Mouse (Mus musculus): ENCODE data around the gene Fam111a. TPM values are rescaled to one million over a fixed set of nuclear protein-coding genes. Genes with fewer than 3 reads are reported as not detected.

Gene Fam111a
- total RNA-seq, 2 experiments from 2014 or later: 2.1 to 2.4 TPM

DNA sequence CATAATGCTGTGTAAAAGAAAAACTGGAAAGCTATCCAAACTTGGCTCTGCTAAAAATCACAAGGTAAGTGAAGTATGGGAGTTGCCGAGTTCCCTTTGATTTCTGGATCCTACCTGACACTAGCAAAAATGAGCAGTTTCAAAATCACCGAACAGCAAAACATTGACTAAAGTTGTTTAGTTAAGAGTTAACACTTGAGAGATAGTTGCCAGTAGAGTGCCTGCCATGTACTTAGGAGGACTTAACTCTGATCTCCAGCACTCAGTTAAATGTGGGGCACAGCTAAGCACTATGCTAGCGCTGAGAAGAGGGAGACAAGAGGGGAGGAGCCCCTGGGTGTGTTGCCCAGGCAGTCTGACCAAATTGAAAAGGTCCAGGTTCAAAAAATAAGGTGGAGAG is 53.1 kb downstream of the Fam111a start:
- DNase-seq: no peak
- Histone ChIP-seq H3K4me3 (no peak overlapping the region), H3K27ac (no peak overlapping the region)
- TF ChIP-seq CTCF (IDR thresholded peaks at IDR 0.05): no peak
- intact Hi-C loops (cut with DNase I): loop anchor here (10.0 kb wide), 2 partner anchors 134 to 196 kb away; partner anchors contain the start of genes Lpxn, Mpeg1 and Zfp91

DNA sequence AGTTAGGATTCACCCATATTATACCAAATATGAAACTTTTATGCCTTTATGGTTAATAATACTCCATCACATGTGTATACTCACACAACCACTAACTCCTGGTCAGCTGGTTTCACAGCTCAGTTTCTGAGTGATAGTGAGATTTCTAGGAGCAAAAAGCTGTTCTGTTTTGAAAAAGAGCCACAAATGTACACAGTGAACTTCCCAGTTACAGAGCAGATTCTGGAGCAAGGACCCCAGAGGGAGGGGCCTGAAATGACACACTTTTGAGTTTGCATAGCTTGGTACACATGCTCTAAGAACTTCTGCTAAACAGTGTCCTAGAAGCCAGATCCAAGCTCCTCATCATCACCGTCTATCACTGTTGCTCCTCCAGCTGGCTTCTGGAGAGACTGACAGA is 54.1 kb downstream of the Fam111a start, which contains the start of gene Gm4952:
Gene Gm4952, plus strand, starts transcription at position 301 of the 400 bp plus-strand sequence.
- no peak within 1 kb of the TSS for H3K27ac ChIP-seq
- intact Hi-C loops (cut with DNase I): loop anchor here (10.0 kb wide), 2 partner anchors 135 to 195 kb away; partner anchors contain the start of genes Lpxn, Mpeg1 and Zfp91
- H3K4me3 ChIP-seq: no peak within 1 kb of the TSS
- TF ChIP-seq CTCF (IDR thresholded peaks at IDR 0.05): no peak
- DNase-seq: no peak

DNA sequence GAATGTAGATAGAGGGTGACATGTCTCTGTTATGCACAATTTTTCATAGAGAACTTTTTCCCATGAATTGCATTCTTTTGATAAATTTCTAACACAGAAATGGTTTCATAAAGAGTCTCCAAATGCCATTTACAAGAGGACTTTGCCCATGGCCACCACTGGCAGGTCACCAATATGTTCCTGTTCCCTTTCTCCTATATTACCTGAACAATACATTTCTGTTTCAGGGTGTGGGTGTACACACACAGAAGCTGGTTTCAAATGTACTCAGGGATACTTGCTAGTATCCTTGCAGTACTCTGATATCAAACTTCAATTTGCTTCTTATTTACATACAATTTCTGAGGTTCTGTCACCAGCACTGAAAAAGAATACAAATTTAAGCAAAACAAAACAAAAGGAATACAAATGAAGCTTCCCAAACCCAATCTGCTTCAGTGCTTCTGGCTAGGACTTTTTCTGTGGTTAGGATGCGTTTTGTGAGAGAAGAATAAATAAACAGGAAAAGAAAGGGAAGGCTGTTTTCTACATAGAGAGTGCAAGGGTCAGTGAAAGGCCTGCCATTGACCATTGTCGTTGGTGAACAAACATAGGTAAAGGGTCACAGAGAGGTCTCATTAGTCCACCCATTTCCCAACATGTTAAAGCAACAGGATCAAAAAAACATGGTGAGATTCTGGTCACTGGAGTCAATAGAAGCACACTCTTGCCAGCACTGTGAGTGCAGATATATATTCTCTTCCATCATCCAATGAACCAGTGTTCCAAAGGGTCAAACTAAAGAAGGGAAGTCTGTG is 55.3 kb downstream of the Fam111a start:
- Histone ChIP-seq H3K27ac (no peak overlapping the region), H3K4me3 (no peak overlapping the region)
- no peak for TF ChIP-seq CTCF (IDR thresholded peaks at IDR 0.05)
- intact Hi-C loops (cut with DNase I): no loop called here
- no peak for DNase-seq

DNA sequence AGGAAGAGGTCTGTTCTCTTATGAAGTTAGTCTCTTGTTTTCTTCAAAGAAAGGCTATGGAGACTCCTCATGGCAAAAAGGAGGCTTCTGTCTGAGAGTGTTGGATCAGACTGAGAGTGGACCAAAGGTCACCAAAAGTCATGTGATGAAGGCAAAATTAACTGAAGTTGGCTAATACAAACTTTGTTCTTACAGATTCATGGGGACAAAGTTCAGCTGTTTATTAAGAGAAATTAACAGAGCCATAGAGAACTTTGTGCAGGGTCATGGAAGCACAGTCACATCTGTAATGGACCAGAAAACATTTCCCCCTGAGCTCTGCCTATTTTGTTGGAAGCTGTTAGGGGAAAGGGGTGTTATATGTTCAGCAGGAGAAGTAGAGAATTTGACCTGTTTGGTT is 62.8 kb downstream of the Fam111a start:
- no peak overlapping the region for H3K4me3 ChIP-seq
- no peak overlapping the region for H3K27ac ChIP-seq
- TF ChIP-seq CTCF (IDR thresholded peaks at IDR 0.05): no peak
- intact Hi-C loops (cut with DNase I): no loop called here
- no peak for DNase-seq

DNA sequence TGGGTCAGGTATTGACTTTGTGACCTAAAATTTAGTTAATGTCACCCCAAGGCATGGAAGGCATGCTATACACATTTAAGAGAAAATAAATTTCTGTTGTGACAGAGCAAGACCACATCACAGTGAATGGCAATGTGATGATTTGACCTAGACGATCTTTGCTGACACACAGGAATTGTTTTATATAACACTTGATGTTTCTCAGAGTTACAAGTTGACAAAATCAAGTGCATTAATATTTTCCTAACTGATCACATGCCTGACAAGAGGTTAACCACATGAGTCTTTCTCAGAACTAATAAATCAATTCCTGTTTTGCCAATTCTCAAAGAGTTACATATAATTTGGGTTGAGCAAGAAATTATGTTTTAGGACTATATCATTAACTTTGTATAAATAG is 68.1 kb downstream of the Fam111a start:
- no peak for TF ChIP-seq CTCF (IDR thresholded peaks at IDR 0.05)
- DNase-seq: no peak
- H3K4me3 ChIP-seq: no peak overlapping the region
- intact Hi-C loops (cut with DNase I): no loop called here
- H3K27ac ChIP-seq: no peak overlapping the region

DNA sequence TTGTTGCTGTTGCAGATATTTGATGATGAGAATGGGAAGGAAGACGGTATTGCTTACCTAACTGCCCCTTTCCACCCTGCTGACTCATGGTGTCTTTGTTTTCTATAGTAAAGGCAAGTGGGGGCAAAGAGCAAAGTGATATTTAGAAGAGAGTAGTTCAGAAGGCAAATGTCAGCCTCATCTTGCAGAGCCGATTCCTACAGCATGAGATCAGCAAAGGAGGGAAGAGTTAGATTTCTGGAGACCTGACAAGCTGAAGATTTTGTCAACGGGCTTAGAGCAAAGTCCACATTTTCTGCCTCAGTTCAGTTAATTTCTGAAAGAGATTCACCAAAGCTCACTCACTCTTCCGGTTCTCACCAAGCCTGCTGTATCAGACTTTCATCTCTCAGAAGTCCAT is 87.6 kb downstream of the Fam111a start, which contains the start of gene Glyat:
Gene Glyat, plus strand, starts transcription at position 133 of the 400 bp plus-strand sequence.
- Histone ChIP-seq H3K27ac (no peak within 1 kb of the TSS), H3K4me3 (no peak within 1 kb of the TSS)
- DNase-seq: no peak
- TF ChIP-seq CTCF (IDR thresholded peaks at IDR 0.05): no peak
- intact Hi-C loops (cut with DNase I): no loop called here

DNA sequence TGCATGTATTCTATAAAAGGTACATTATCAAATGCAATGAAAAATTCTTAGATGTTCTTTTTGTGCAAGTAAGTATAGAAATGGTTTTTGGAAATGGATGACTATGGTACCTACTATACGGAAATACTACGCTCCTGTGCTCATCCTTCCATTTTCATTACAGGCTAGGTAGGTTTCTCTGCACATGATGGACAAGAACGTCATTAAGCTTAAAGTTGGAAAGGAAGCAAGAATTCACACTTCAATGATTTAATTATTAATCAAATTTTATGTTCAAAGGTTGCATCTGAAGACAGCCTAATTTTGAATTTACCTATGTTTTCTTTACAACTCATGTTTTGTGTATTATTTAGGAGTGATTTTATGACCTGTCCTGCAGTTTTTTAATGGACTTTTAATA is 88.7 kb downstream of the Fam111a start:
- H3K27ac ChIP-seq: no peak overlapping the region
- DNase-seq: no peak
- no peak overlapping the region for H3K4me3 ChIP-seq
- intact Hi-C loops (cut with DNase I): no loop called here
- TF ChIP-seq CTCF (IDR thresholded peaks at IDR 0.05): no peak

DNA sequence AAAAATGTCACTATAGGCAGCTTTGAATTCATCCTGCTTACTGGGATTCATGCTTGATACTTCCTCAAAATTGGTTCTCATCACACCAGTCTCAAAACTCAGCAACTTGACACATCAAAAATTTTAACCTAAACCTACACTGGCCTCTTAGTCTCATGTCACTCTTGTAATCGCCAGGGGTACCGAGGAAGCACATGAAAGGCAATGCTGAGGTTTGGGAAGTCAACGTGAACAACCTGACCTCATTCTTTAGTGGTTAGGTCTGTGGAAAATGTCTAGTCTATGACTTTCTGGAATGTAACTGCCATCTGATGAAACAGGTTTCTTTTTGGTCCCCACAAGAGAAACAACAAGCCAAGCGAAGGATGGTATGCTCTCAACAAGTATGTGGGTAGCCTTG is 89.4 kb downstream of the Fam111a start:
- no peak overlapping the region for H3K27ac ChIP-seq
- H3K4me3 ChIP-seq: no peak overlapping the region
- intact Hi-C loops (cut with DNase I): no loop called here
- TF ChIP-seq CTCF (IDR thresholded peaks at IDR 0.05): no peak
- DNase-seq: no peak

DNA sequence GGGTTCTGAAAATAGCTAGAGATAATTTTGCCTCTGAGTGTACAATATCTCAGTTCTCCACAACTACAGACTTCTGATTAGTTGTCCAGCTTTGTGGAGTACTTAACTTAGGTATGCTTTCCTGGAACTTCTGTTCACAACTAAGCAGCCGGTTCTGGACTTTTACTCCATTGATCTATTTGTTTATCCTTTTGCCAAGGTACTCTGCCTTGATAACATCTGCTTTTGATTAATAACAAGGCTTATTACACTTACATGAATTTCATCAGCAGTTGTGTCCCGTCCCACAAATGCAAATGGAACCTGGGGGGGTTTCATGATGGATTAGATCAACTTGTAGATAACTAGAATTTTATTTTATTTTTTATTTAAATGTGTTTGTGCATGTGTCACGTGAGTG is 91.3 kb downstream of the Fam111a start:
- intact Hi-C loops (cut with DNase I): no loop called here

DNA sequence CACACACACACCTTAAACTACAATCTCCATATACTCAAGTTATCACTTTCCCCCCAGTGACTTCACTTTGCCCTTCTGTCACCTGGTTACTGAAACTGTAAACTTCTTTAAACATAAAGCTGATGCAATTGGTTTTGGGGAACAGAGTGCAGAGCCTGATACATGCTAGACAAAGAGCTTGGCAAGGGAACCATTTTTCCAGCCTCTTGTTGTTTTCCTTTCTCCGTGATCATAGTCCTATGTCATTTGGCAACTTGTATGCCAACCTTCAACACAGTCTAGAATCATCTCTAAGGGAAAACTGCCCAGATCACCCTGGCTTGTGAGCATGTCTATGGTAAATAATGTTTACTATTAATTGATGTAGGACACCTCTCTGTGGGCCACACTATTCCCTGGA is 92.5 kb downstream of the Fam111a start:
- TF ChIP-seq CTCF (IDR thresholded peaks at IDR 0.05): no peak
- intact Hi-C loops (cut with DNase I): no loop called here
- no peak overlapping the region for H3K4me3 ChIP-seq
- no peak for DNase-seq
- no peak overlapping the region for H3K27ac ChIP-seq

More for the DNA sequence above, 91.3 kb downstream of the Fam111a start:
- no peak for TF ChIP-seq CTCF (IDR thresholded peaks at IDR 0.05)
- no peak for DNase-seq
- no peak overlapping the region for H3K27ac ChIP-seq
- no peak overlapping the region for H3K4me3 ChIP-seq

Other genes starting within 250 kb of the Fam111a start
- gene Olfr1436, start 246.6 kb upstream of the Fam111a start, total RNA-seq (2021): not detected
- not detected for gene Olfr1437, start 220.6 kb upstream of the Fam111a start, total RNA-seq (2021)
- not detected for gene Olfr1438-ps1, start 209.8 kb upstream of the Fam111a start, total RNA-seq (2021)
- gene Olfr1440, start 158.5 kb upstream of the Fam111a start, total RNA-seq (2021): not detected
- gene Olfr1441, start 128.3 kb upstream of the Fam111a start, total RNA-seq (2021): not detected
- gene Pfpl, start 117.8 kb upstream of the Fam111a start, total RNA-seq (2021): not detected
- 1 to 10 TPM in 1 of 2 experiments, under 1 TPM in 1; 0.98 to 1.1 TPM for gene Mpeg1, start 85.0 kb upstream of the Fam111a start, total RNA-seq (2021)
- gene Dtx4, start 44.3 kb upstream of the Fam111a start, total RNA-seq (2021): 1 to 10 TPM; 3.9 to 4.2 TPM
- not detected for gene Gm4952, start 54.2 kb downstream of the Fam111a start, total RNA-seq (2021)
- gene Glyat, start 87.6 kb downstream of the Fam111a start, total RNA-seq (2021): not detected
- not detected for gene Olfr1442, start 124.7 kb downstream of the Fam111a start, total RNA-seq (2021)
- not detected for gene Olfr1443, start 132.4 kb downstream of the Fam111a start, total RNA-seq (2021)
- gene Keg1, start 150.0 kb downstream of the Fam111a start, total RNA-seq (2021): not detected
- 1 to 10 TPM; 1.8 to 2.2 TPM for gene Cntf, start 219.9 kb downstream of the Fam111a start, total RNA-seq (2021)